Mouse (Mus musculus): ENCODE measurements at regions not wholly inside any gene's neighbourhood (a gene's known extent, or its start where the extent isn't known, plus 50 kb on each side); places are given as distances from the start of the nearest gene placed in this dataset.

DNA sequence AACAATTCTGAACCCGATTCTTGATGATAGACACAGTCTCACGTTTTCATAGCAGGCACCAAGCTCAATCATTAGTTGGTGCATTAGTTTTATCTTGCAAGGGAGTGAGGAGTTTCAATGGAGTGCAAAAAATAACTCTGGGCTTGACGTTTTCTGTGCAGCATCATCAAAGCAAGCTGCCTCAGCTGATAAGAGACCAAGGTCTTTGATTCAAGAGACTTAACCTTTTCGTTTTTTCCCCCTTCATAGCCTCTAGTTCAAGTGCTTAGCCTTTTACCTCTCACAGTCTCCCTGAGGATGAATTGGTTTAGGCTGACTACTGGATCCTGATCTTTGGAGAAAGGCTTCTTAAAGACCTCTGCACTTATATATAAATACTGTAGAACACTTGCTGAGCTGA lies 109.1 kb upstream of the Sel1l start:
- H3K36me3 ChIP-seq (ENCODE audit: control insufficient read depth in 1 of 2, insufficient read depth in 2 of 2, low read length in 2 of 2) = no peaks in the 10 kb centered on the region
- H3K27me3 ChIP-seq (ENCODE audit: control insufficient read depth in 1 of 2, insufficient read depth in 2 of 2, low read length in 2 of 2) = no peaks in the 10 kb centered on the region
- TF ChIP-seq ZNF384 (IDR thresholded peaks at IDR 0.05; ENCODE audit: low read depth, low read length) (no peak), ETS1 (IDR thresholded peaks at IDR 0.05; ENCODE audit: low read depth, low read length) (no peak), SMC3 (IDR thresholded peaks at IDR 0.05; ENCODE audit: low read depth, low read length) (no peak), MAX (IDR thresholded peaks at IDR 0.05; ENCODE audit: low read length) (no peak), BHLHE40 (IDR thresholded peaks at IDR 0.05; ENCODE audit: borderline replicate concordance, low read depth, low read length) (no peak), MAZ (IDR thresholded peaks at IDR 0.05; ENCODE audit: low read depth, low read length) (no peak), E2F4 (IDR thresholded peaks at IDR 0.05; ENCODE audit: borderline replicate concordance, low read depth, low read length) (no peak), ELF1 (IDR thresholded peaks at IDR 0.05; ENCODE audit: low read depth, low read length) (no peak), MAFK (IDR thresholded peaks at IDR 0.05; ENCODE audit: borderline replicate concordance, low read depth, low read length) (no peak), ZKSCAN1 (IDR thresholded peaks at IDR 0.05; ENCODE audit: low read depth, low read length) (no peak), USF2 (IDR thresholded peaks at IDR 0.05; ENCODE audit: borderline replicate concordance in 1 of 2, insufficient read depth in 1 of 2, low read depth in 1 of 2, low read length in 2 of 2) (no peak), RAD21 (IDR thresholded peaks at IDR 0.05; ENCODE audit: low read depth, low read length) (no peak), MXI1 (IDR thresholded peaks at IDR 0.05; ENCODE audit: low read depth, low read length) (no peak)
- no peaks in the 10 kb centered on the region for H3K9me3 ChIP-seq (replicated peaks; ENCODE audit: insufficient read depth, low read length)
- no peak overlapping the region for H3K9ac ChIP-seq (ENCODE audit: control insufficient read depth, low read depth, low read length, poor library complexity, severe bottlenecking)
- H3K27ac ChIP-seq (ENCODE audit: control insufficient read depth, low read depth, low read length) = no peak overlapping the region
- no peak for DNase-seq (ENCODE audit: low read depth, low spot score)
- H3K4me3 ChIP-seq (ENCODE audit: control insufficient read depth in 1 of 2, insufficient read depth in 1 of 2, low read depth in 2 of 2, low read length in 2 of 2) = no peak overlapping the region
- H3K79me2 ChIP-seq (ENCODE audit: control insufficient read depth, insufficient read depth, low read length, poor library complexity) = no peaks in the 10 kb centered on the region
- no peaks in the 10 kb centered on the region for H3K4me1 ChIP-seq (ENCODE audit: control insufficient read depth in 1 of 2, insufficient read depth in 2 of 2, low read length in 2 of 2)

DNA sequence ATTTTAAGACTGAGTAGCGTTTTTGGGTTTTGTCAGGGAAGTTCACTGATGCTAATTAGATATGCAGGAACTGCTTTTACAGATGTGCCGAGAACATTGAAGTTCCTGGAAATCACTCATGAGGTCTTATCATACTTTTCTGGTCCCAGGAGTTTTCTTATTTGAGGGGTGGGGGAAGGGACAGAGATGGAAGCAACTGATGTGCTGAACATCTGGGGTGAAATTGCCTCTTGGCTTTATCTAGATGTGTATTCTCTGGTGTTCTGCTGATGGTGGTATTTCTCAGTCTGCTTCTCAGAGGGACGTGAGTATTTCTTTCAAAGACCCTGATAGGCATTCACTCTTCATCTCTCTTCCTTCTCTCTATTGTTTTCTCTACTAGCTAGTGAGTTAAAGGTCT lies 107.5 kb upstream of the Sel1l start:
- Histone ChIP-seq H3K9me3 (replicated peaks; ENCODE audit: insufficient read depth, low read length) (no peaks in the 10 kb centered on the region), H3K9ac (ENCODE audit: control insufficient read depth, low read depth, low read length, poor library complexity, severe bottlenecking) (no peak overlapping the region), H3K27ac (ENCODE audit: control insufficient read depth, low read depth, low read length) (no peak overlapping the region), H3K36me3 (ENCODE audit: control insufficient read depth in 1 of 2, insufficient read depth in 2 of 2, low read length in 2 of 2) (no peaks in the 10 kb centered on the region), H3K4me1 (ENCODE audit: control insufficient read depth in 1 of 2, insufficient read depth in 2 of 2, low read length in 2 of 2) (no peaks in the 10 kb centered on the region), H3K4me3 (ENCODE audit: control insufficient read depth in 1 of 2, insufficient read depth in 1 of 2, low read depth in 2 of 2, low read length in 2 of 2) (no peak overlapping the region), H3K27me3 (ENCODE audit: control insufficient read depth in 1 of 2, insufficient read depth in 2 of 2, low read length in 2 of 2) (no peaks in the 10 kb centered on the region), H3K79me2 (ENCODE audit: control insufficient read depth, insufficient read depth, low read length, poor library complexity) (no peaks in the 10 kb centered on the region)
- no peak for TF ChIP-seq CTCF (IDR thresholded peaks at IDR 0.05 in 2 of 3, conservative IDR thresholded peaks at IDR 0.05 in 1 of 3; ENCODE audit: control insufficient read depth in 1 of 3, insufficient read depth in 1 of 3, low read depth in 2 of 3, low read length in 3 of 3, poor library complexity in 1 of 3, severe bottlenecking in 1 of 3)
- TF ChIP-seq ZMIZ1 (IDR thresholded peaks at IDR 0.05; ENCODE audit: low read depth, low read length) = no peak
- no peak for TF ChIP-seq MEF2A (IDR thresholded peaks at IDR 0.05; ENCODE audit: extremely low read depth, insufficient replicate concordance, low read depth, low read length, poor library complexity, severe bottlenecking)
- no peak for TF ChIP-seq MYB (IDR thresholded peaks at IDR 0.05; ENCODE audit: low read depth, low read length)
- no peak for TF ChIP-seq POLR2AphosphoS2 (IDR thresholded peaks at IDR 0.05; ENCODE audit: low read length)
- no peak for TF ChIP-seq JUND (IDR thresholded peaks at IDR 0.05; ENCODE audit: low read depth, low read length)
- no peak for TF ChIP-seq USF2 (IDR thresholded peaks at IDR 0.05; ENCODE audit: borderline replicate concordance in 1 of 2, insufficient read depth in 1 of 2, low read depth in 1 of 2, low read length in 2 of 2)
- no peak for TF ChIP-seq CHD2 (IDR thresholded peaks at IDR 0.05; ENCODE audit: low read length)
- TF ChIP-seq EP300 (IDR thresholded peaks at IDR 0.05; ENCODE audit: low read depth in 1 of 2, low read length in 2 of 2) = no peak
- no peak for TF ChIP-seq RAD21 (IDR thresholded peaks at IDR 0.05; ENCODE audit: low read depth, low read length)
- no peak for TF ChIP-seq TBP (IDR thresholded peaks at IDR 0.05; ENCODE audit: low read depth, low read length)
- TF ChIP-seq E2F4 (IDR thresholded peaks at IDR 0.05; ENCODE audit: borderline replicate concordance, low read depth, low read length) = no peak
- no peak for TF ChIP-seq ZNF384 (IDR thresholded peaks at IDR 0.05; ENCODE audit: low read depth, low read length)
- no peak for TF ChIP-seq TCF12 (IDR thresholded peaks at IDR 0.05; ENCODE audit: low read depth, low read length)
- DNase-seq (ENCODE audit: low read depth, low spot score) = no peak
